Mouse (Mus musculus) olfactory bulb, adult 2 months (tissue): ENCODE data around the gene Cmtm7.

ENCODE experiments used
- CTCF ChIP-seq: fragments of 200-500 bp; IDR thresholded peaks from 2 replicates; pipeline ENCODE4 v1.5.1; 2012; ENCODE audit warnings: low read depth, mild to moderate bottlenecking, low read length, moderate library complexity; ENCODE audit not compliant: insufficient read depth
- POLR2A ChIP-seq: fragments of 200-500 bp; IDR thresholded peaks from 2 replicates; pipeline ENCODE4 v1.6.1; 2012; ENCODE audit warnings: mild to moderate bottlenecking, low read depth, low read length, moderate library complexity; ENCODE audit not compliant: insufficient read depth

DNA sequence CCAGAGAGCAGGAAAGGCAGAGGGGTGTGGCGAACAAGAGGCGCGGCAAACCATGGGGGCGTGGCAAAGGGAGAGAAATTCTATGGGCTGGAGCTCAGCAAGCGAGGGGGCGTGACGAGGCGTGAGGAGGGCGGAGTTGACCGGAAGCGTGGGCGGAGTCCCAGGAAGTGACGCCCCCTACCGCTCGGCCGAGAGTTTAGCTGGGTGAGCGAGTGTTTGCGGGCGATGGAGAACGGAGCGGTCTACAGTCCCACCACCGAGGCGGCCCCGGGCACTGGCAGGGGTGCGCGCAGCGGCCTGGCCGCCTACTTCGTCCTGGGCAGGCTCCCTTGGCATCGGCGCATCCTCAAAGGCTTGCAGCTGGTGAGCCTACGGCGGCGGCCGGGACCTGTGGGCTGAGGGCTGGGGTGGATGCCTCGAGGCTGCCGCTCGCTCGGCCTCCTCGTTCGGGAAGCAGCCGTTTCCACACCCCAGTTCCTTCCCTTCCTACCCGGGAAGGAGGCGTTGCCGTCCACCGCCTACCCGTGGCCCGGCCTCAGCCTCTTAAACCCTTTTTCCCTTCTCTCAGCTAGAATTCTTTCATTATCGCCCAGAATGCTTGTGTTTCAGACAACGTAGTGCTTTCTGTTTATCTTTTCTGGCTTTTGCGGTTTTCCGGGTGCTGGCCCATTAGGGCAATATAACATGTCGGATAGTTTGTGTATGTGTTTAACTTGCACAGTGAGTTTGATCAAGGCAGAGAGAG, 50.5 kb downstream of the Cmtm7 start, which contains the start of gene Cmtm6:
- TF ChIP-seq CTCF: peak; percentile 30; the same call in 1 of the 2 replicates
- peak; percentile 47; the same call in 1 of the 2 replicates for TF ChIP-seq POLR2A
